Mouse (Mus musculus): Measurements from ENCODE around the gene Tigit. TPM values are rescaled to one million over a fixed set of nuclear protein-coding genes. Genes with fewer than 3 reads are reported as not detected.

Tigit gene
- polyA plus RNA-seq, 1 experiment from 2014 or later, result not detected

DNA sequence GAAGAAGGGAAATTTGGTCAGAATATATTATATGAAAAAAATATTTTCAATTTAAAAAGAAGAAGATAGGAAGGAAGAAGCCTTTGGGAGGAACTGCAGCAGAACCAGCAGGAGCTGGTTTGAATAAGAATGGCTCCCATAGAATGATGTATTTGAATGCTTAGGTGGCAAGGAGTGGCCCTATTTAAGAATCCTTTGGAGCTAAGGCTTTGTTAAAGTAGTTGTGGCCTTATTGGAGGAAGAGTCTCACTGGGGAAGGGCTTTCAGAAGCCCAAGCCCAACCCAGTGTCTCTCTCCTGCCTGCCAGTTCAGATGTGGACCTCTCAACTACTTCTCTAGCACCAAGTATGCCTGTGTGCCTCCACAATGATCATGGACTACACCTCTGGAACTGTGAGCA, 56.9 kb downstream of the Tigit start:
- Histone ChIP-seq H3K4me3 (no peak overlapping the region), H3K27ac (no peak overlapping the region), H3K4me1 (peaks cover 10% of the 10 kb centered on the region), H3K27me3 (no peaks in the 10 kb centered on the region), H3K9ac (no peak overlapping the region), H3K4me2 (replicated peaks) (no peak overlapping the region), H3K36me3 (peaks cover 14% of the 10 kb centered on the region), H3K9me3 (no peaks in the 10 kb centered on the region; the same call in 1 of the 2 replicates)
- ATAC-seq (ENCODE audit: low FRiP score, low read depth), result no peak

DNA sequence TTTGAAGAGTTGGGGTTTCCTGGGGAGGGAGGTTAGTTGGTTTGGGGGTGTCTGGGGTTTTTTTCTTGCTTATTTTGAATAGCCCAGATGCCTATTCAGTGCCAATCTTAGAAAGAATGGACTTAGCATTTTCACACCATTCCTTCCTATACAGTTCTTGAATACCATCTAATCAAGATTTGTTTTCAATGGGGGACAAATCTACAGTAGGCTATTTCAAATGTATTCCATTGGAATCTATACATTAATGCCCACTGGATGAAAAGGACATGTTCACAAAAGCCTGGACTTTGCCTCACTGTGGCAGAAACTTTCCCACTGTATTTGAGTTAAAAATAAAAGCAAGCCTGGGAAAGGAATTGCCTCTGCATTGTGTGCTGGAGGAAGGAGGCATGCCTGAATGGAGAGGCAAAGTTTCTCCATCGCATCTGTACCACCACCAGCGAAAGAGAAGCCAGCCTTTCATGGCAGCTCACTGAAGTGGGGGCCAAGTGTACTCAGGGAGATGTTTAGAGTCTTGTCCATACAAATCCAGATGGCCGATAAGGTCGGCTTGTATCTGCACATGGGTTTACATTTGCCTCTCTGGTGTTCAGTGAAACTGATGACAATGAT, 59.4 kb downstream of the Tigit start:
- Histone ChIP-seq H3K9me3 (no peaks in the 10 kb centered on the region; the same call in 1 of the 2 replicates), H3K27me3 (no peaks in the 10 kb centered on the region), H3K27ac (no peak overlapping the region), H3K36me3 (peaks cover under 1% of the 10 kb centered on the region), H3K4me2 (replicated peaks) (no peak overlapping the region), H3K4me3 (no peak overlapping the region), H3K4me1 (peaks cover 10% of the 10 kb centered on the region), H3K9ac (no peak overlapping the region)
- WGBS, result 63% methylated on average over 4 of the region's 4 CpGs
- no peak for ATAC-seq (ENCODE audit: low FRiP score, low read depth)

- Histone ChIP-seq H3K4me3 (no peak overlapping the region), H3K9me3 (no peaks in the 10 kb centered on the region; the same call in 1 of the 2 replicates), H3K27me3 (no peaks in the 10 kb centered on the region), H3K36me3 (no peaks in the 10 kb centered on the region), H3K4me1 (peaks cover 10% of the 10 kb centered on the region), H3K4me2 (replicated peaks) (peak overlapping the region; percentile 41), H3K27ac (no peak overlapping the region), H3K9ac (no peak overlapping the region)
- no peak; the same call in 1 of the 2 replicates for ATAC-seq (ENCODE audit: low FRiP score, low read depth)
- 4% methylated on average over 9 of the region's 9 CpGs for WGBS
These were observed 60.3 kb downstream of the Tigit start for GRCm38 (mm10) chr16:43603591-43604141.

- Histone ChIP-seq H3K4me3 (no peak overlapping the region), H3K9ac (no peak overlapping the region), H3K27me3 (no peaks in the 10 kb centered on the region), H3K9me3 (no peaks in the 10 kb centered on the region; the same call in 1 of the 2 replicates), H3K27ac (no peak overlapping the region), H3K36me3 (no peaks in the 10 kb centered on the region), H3K4me1 (peaks cover 15% of the 10 kb centered on the region), H3K4me2 (replicated peaks) (no peak overlapping the region)
- ATAC-seq (ENCODE audit: low FRiP score, low read depth), result no peak
- WGBS, result 73% methylated on average over 4 of the region's 4 CpGs
These were observed 61.4 kb downstream of the Tigit start for GRCm38 (mm10) chr16:43602573-43602972.

GRCm38 (mm10) chr16:43599707-43600106, 64.2 kb downstream of the Tigit start:
- H3K36me3 ChIP-seq, result no peaks in the 10 kb centered on the region
- H3K4me1 ChIP-seq, result peaks cover 16% of the 10 kb centered on the region
- WGBS, result 86% methylated on average over 2 of the region's 2 CpGs
- H3K27me3 ChIP-seq, result no peaks in the 10 kb centered on the region
- H3K4me3 ChIP-seq, result no peak overlapping the region
- H3K9me3 ChIP-seq, result no peaks in the 10 kb centered on the region
- no peak for ATAC-seq (ENCODE audit: low FRiP score, low read depth)
- no peak overlapping the region for H3K4me2 ChIP-seq (replicated peaks)
- H3K9ac ChIP-seq, result no peak overlapping the region
- H3K27ac ChIP-seq, result no peak overlapping the region

MicroRNA genes within 50 kb of the gene (microRNA counts, 519-probe panel; counts per million panel counts)
- microRNA mmu-miR-568, result not detected

Small RNA genes lying within 50 kb of the gene (microRNA-seq; reads per million reads assigned to microRNA genes)
- gene Mir568, result not detected

Other genes with a start within 250 kb of the Tigit start
- not detected in 2 replicates for gene Drd3, start 89.9 kb upstream of the Tigit start, polyA plus RNA-seq (2015; fragmentation: Nextera tagmentation; extraction: Ambion mirVana)
- 13.6 and 15.9 TPM in 2 replicates for gene Ccdc191, start 225.7 kb upstream of the Tigit start, polyA plus RNA-seq (2015; fragmentation: Nextera tagmentation; extraction: Ambion mirVana)